Mouse (Mus musculus): ENCODE measurements around the gene Hikeshi. TPM values are rescaled to one million over a fixed set of nuclear protein-coding genes. Genes with fewer than 3 reads are reported as not detected.

The Hikeshi gene
- 43.7 TPM for total RNA-seq (2023)

DNA sequence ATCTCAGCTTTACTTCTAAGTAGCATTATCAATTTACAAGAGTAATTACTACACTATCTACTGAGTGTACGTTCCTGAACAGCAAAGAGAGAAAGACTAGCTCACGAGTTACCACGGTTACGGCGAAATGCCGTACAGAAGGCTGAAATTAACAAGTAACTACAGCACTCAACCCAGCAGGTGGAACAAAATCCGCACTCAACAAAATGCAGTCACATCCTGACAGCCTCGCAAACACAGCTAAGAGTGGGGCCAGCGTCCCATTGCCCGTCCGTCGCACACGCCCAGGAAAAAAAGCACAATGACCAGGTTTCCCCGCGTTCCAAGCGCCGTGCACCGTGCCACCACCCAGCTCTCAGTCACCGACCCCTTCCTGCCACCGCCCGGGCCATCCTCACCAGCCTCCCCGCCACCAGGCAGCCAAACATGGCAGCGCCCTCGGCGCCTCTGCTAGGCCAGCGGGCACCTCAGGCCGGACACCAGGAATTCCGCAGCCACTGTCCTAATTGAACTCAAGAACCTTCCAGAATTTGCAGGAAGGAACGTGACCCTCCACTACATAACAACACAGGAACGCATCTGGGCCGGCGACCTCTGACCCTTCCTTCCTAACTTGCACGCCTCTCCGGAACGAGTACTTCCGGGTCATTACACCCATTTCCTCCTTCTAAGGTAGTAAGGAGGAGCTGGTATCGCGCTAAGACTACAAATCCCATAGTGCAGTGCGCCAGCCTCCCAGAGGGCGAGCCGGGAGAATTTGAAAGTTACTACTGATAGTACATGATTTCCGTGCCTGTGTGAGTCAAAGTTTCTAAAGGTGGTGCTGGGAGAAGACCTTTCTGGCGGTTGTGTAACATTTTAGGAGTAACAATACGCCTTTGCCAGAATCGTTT lies at the start of gene Hikeshi:
Hikeshi (minus strand) TSS at position 634 of the 893 bp plus-strand sequence.

DNA sequence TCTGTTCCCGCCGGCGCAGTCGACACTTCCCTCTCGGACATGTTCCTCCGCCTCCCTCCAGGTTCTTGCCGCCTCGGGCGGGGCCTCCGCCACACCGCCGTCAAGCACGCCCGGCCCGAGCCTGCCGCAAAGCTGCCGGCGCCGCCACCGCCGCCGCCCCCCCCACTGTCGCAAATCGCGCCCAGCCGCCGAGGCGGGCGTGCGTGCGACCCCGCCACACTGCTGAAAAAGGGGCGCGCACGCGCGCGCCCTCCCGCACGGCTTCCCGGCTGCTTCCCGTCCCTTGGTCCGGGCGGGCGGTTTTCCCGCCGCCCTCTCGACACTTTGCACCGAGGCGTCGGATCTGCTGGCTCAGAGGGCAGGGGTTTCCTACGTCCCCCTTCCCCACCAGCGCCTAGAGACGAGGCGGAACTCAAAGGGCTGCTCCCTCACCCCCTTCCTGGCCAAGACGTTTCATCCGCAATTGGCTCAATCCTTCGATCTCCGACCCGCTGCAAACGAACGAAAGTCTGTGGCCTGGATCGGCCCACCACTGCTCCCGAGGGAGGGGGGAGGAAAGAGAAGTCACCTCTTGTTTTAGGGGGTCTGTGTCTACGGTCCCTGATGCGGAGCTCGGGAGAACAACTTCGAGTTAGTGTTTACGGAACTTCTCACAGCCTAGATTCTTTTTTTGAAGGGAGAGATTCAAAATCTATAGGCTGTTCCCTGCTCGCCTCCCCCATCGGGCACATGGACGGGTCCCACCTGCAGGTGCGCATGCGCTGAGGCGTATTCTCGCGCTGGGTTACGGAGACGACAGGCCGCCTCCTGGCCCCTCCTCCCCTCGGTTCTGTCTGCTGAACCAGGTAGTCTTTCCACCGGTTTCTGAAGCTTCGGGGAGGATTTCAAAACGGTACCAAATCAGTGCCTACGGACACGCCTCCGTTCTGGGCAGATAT lies 39.8 kb upstream of the Hikeshi start, which contains the start of gene Eed:
Eed (minus strand) TSS at position 499 of the 938 bp plus-strand sequence.

DNA sequence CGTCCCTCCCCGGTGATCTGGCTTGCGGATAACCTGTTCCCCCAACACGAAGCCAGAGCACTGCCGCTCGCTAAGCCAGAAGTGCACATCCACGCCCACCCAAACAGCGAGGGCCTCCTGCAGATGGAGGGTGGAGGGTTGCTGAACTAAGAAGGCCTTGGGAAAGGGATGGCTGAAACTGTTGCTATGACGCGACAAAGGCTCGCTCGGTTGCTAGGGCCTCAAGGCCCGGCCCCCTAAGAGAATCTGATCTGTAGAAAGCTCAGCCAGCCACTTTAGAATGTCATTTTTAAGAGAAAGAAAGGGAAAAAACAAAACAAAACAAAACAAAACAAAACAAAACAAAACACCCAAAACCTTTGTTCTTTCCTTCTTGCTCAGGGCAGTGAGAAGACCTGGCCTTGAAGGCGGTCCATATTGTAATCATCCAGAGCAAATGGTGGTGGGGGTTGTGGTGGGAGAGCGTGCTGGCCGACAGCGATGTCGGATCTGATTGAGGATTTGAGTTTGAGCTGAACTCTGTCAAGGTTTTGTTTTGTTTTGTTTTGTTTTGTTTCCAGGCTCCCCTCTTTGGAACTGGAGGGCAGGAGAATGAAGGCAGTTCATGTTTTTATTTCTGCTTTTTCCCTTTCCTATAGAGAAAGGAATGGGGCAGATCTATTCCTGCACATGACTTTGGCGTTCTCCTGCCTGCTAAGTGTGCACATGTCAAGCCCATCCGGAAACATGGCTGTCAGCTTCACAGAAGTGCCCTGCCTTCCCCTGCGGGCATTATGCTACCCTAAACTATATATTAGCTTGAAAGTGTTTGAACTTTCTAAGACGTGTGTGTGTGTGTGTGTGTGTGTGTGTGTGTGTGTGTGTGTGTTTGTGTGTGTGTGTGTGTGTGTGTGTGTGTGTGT lies 37.3 kb downstream of the Hikeshi start, which contains the start of gene Ccdc81:
Ccdc81 (minus strand) TSS at position 188 of the 902 bp plus-strand sequence.

Other genes starting within 250 kb of the Hikeshi start
- gene Ccdc81, start 37.6 kb downstream of the Hikeshi start, total RNA-seq (2023): not detected
- 103 TPM for gene Eed, start 39.8 kb upstream of the Hikeshi start, total RNA-seq (2023)
- gene Picalm, start 189.0 kb upstream of the Hikeshi start, total RNA-seq (2023): 203 TPM

Measured in CD8-positive naive resting alpha-beta T cell, adult 57 days (primary cell).